10 mouse cellular contexts compared by ENCODE assay signal in genomic region chr3:105726037-105726436, GRCm38 (mm10). TPM values are rescaled to one million over a fixed set of nuclear protein-coding genes. Genes with fewer than 3 reads are reported as not detected.
DNase-seq lines count a peak whose midpoint lies in the region; ATAC-seq and TF ChIP-seq lines count a peak whose summit lies in the region.
"Had no signal": no experiment of that assay in that cellular context is flagged by ENCODE, and none has a peak within 500 bp of the region (broad histone marks: within the 10 kb centered on the region; RNA-seq: fewer than 3 reads in every experiment).

No protein-coding gene starts in this region.

- ATAC-seq in lung, postnatal 0 days: no peak

- no peaks in the 10 kb centered on the region for H3K9me3 ChIP-seq in embryonic facial prominence, embryonic 10.5 days
- no peaks in the 10 kb centered on the region for H3K9me3 ChIP-seq in lung, postnatal 0 days (ENCODE audit: low read length)
- H3K9me3 ChIP-seq: heart, embryonic 13.5 days; megakaryocyte, embryonic 14.5 days had no signal

- intact Hi-C loops in left cerebral cortex, postnatal 14 days (cut with DNase I): loop anchor here (2.0 kb wide), 3 partner anchors 39 to 647 kb away; partner anchors contain the start of gene Ddx20

- WGBS in embryonic facial prominence, embryonic 10.5 days: 3% methylated on average over 1 of the region's 1 CpGs
- WGBS in lung, postnatal 0 days: 0% methylated on average over 1 of the region's 1 CpGs

- peak; percentile 45 to 59 for DNase-seq in adrenal gland, adult 18-20 months (ENCODE audit: low spot score in 2 of 2)
- DNase-seq in adrenal gland, adult 8-10 months: no peak
- DNase-seq in left cerebral cortex, postnatal 14 days (ENCODE audit: low spot score in 2 of 2): peak; percentile 57 to 79
- DNase-seq in left cerebral cortex, adult 8-10 months (ENCODE audit: low spot score in 2 of 2): no peak
- peak; percentile 79 for DNase-seq in adipocyte (ENCODE audit: low spot score)
- DNase-seq in embryonic facial prominence, embryonic 10.5 days (ENCODE audit: low spot score): peak; percentile 47
- DNase-seq in lung, postnatal 0 days (ENCODE audit: low spot score): peak; percentile 82
- peak; percentile 71 for DNase-seq in thymus, postnatal 14 days

- peak; percentile 85 for TF ChIP-seq CTCF in lung, postnatal 0 days (IDR thresholded peaks at IDR 0.05)

- no peak for TF ChIP-seq EP300 in lung, postnatal 0 days (IDR thresholded peaks at IDR 0.05)

- no peak overlapping the region for H3K4me2 ChIP-seq in lung, postnatal 0 days (replicated peaks; ENCODE audit: low read depth, low read length)
- H3K4me2 ChIP-seq: heart, embryonic 13.5 days had no signal

- H3K4me3 ChIP-seq in embryonic facial prominence, embryonic 10.5 days: no peak overlapping the region
- H3K4me3 ChIP-seq in lung, postnatal 0 days (ENCODE audit: low read depth, low read length): no peak overlapping the region
- H3K4me3 ChIP-seq: heart, embryonic 13.5 days; megakaryocyte, embryonic 14.5 days had no signal

- no peaks in the 10 kb centered on the region for H3K27me3 ChIP-seq in embryonic facial prominence, embryonic 10.5 days (replicated peaks; ENCODE audit: low read depth, poor library complexity, severe bottlenecking)
- no peaks in the 10 kb centered on the region for H3K27me3 ChIP-seq in lung, postnatal 0 days (replicated peaks; ENCODE audit: insufficient read depth, low read length)
- H3K27me3 ChIP-seq: heart, embryonic 13.5 days; megakaryocyte, embryonic 14.5 days had no signal

- H3K9ac ChIP-seq in lung, postnatal 0 days (replicated peaks; ENCODE audit: low read depth): no peak overlapping the region
- H3K9ac ChIP-seq: heart, embryonic 13.5 days had no signal

- peaks cover 12% of the 10 kb centered on the region for H3K36me3 ChIP-seq in embryonic facial prominence, embryonic 10.5 days (replicated peaks)
- H3K36me3 ChIP-seq in lung, postnatal 0 days (ENCODE audit: insufficient read depth, low read length): no peaks in the 10 kb centered on the region

- peaks cover 3% of the 10 kb centered on the region for H3K4me1 ChIP-seq in embryonic facial prominence, embryonic 10.5 days
- H3K4me1 ChIP-seq in lung, postnatal 0 days (ENCODE audit: insufficient read depth, low read depth, low read length): no peaks in the 10 kb centered on the region

- no peak overlapping the region for H3K27ac ChIP-seq in embryonic facial prominence, embryonic 10.5 days (replicated peaks)
- H3K27ac ChIP-seq in lung, postnatal 0 days (ENCODE audit: low read length): no peak overlapping the region
- H3K27ac ChIP-seq: heart, embryonic 13.5 days had no signal

RNA-seq across cellular contexts. Expression of gene Inka2, which starts 21.6 kb away (rescaled TPM):
- 1 to 10 TPM; 3.8 to 3.9 TPM for total RNA-seq in adrenal gland, adult 18-20 months (2021)
- total RNA-seq in adrenal gland, adult 8-10 months (2022): 1 to 10 TPM; 4.6 to 8.5 (median 5.4) TPM
- 100 to 1,000 TPM in 1 of 2 experiments, 10 to 100 TPM in 1; 75.4 to 105 TPM for total RNA-seq in left cerebral cortex, postnatal 14 days (2021)
- total RNA-seq in left cerebral cortex, adult 8-10 months (2022): 10 to 100 TPM; 88.1 to 95.4 (median 93.2) TPM
- 3.4 and 3.6 TPM in 2 replicates for polyA plus RNA-seq in embryonic facial prominence, embryonic 10.5 days (2016; fragmentation: Nextera tagmentation; extraction: Ambion mirVana)
- polyA plus RNA-seq in lung, postnatal 0 days (2015; fragmentation: Nextera tagmentation; extraction: Ambion mirVana): 2.7 and 3.9 TPM in 2 replicates

RNA-seq across cellular contexts. Expression of gene Ddx20, which starts 38.7 kb away (rescaled TPM):
- total RNA-seq in adrenal gland, adult 18-20 months (2021): 10 to 100 TPM; 18.5 to 18.9 TPM
- 10 to 100 TPM; 18.5 to 26.4 (median 22.3) TPM for total RNA-seq in adrenal gland, adult 8-10 months (2022)
- 10 to 100 TPM; 11.1 to 11.4 TPM for total RNA-seq in left cerebral cortex, postnatal 14 days (2021)
- 10 to 100 TPM; 12.9 to 14.6 (median 13.5) TPM for total RNA-seq in left cerebral cortex, adult 8-10 months (2022)
- polyA plus RNA-seq in embryonic facial prominence, embryonic 10.5 days (2016; fragmentation: Nextera tagmentation; extraction: Ambion mirVana): 51.7 and 54.6 TPM in 2 replicates
- polyA plus RNA-seq in lung, postnatal 0 days (2015; fragmentation: Nextera tagmentation; extraction: Ambion mirVana): 15.0 and 16.2 TPM in 2 replicates

Comparison
In these comparisons a context has a peak if more than half of its experiments do, and no peak if none do; other contexts are left out.
1. DNase-seq: peak in adrenal gland, adult 18-20 months (2 of 2), left cerebral cortex, postnatal 14 days (2 of 2), adipocyte (single experiment), embryonic facial prominence, embryonic 10.5 days (single experiment), lung, postnatal 0 days (single experiment) and thymus, postnatal 14 days (single experiment); none in adrenal gland, adult 8-10 months (single experiment) and left cerebral cortex, adult 8-10 months (0 of 2).
2. RNA of gene Inka2, which starts 21.6 kb away (total RNA-seq): 75.4 to 105 TPM in left cerebral cortex, postnatal 14 days and 88.1 to 95.4 TPM in left cerebral cortex, adult 8-10 months; 4.6 to 8.5 TPM in adrenal gland, adult 8-10 months and 3.8 to 3.9 TPM in adrenal gland, adult 18-20 months; every median in the first group is over 4 times any median in the second.